Mouse (Mus musculus) kidney, postnatal 14 days (tissue): ENCODE measurements around the gene Ccdc38.

Experiments used
- DNase-seq: peaks from one replicate; pipeline ENCODE4 v3.0.0; 2022; ENCODE audit warnings: mixed read lengths

Ccdc38 gene

DNA sequence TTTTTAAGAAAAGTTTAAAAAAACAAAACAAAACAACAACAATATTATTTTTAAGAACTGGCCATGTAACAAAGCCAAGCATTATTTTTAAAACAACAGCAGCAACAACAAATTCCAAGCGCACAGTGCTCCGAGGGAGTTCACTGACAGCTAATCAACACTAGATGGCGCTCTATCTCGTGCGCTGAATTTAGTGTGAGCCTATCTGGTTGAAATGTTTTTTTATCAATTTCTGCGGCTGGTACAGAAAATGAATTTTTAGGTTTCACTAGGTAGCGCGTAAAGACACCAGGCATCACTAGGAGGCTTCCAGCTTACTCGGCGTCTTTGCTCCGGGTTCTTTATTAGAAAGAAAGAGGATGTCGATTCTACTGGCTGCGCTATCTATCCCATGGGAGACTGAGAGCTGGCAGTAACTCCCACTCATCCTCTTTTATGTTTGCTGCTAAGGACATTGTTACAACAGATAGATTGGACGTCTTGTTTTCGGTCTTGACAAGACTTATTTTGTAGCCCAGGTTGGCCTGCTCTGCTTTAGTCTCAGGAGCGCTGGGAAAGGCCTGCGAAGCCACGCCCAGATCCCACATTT lies 71.1 kb downstream of the Ccdc38 start:
- peak; percentile 47 for DNase-seq

DNA sequence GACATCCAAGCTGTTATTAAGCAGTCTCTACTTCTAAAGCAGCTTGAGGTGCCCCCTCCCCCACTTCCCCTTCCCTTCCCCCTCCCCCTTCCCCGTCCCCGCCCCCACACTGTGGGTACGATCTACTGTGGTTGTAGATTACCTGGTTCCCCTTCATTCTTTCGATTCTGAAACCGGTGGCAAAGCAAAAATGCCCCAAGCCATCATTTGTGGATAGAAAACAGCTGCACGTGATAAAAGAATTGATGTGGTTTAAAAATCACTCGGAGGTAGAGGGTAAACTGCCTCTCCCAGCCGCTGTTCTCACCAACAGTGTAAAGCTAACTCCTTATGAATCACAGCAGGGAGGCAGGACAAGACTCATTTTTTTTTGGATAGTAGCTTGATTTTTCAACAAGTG lies 74.4 kb downstream of the Ccdc38 start:
- DNase-seq = no peak

DNA sequence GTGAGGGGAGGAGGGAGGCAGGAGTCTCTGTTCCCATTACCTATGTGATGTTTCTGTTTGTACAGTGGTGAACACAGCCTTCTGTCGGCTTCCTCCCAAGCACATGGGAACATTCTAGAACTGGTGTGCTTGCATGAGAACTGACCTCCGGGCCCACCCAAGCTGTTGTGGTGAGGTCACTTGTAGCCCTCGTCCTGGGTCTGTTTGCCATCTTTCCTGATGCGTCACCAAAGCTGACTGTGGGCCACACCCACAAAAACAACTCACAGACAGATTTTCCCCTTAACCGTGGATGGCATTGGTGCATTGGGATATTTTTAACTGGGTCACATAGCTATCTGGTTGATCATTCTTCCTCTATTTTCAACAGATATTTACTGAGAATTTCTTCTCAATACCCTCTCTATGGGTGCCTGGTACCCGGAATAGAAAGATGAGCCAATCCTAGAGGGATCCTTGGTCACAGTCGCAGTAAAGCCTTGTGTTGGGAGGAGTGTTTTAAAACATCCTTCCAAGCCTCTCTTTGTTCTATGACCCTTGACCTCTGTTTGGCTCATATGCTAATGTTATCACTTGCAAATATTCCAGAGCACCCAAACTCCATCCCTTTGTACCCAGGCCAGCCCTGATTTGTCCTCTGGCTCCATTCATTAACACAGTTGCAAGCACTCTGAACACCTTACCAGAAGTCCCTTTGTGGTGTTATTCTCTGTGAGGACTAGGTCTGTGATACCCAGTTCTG lies 80.2 kb downstream of the Ccdc38 start:
- no peak for DNase-seq

DNA sequence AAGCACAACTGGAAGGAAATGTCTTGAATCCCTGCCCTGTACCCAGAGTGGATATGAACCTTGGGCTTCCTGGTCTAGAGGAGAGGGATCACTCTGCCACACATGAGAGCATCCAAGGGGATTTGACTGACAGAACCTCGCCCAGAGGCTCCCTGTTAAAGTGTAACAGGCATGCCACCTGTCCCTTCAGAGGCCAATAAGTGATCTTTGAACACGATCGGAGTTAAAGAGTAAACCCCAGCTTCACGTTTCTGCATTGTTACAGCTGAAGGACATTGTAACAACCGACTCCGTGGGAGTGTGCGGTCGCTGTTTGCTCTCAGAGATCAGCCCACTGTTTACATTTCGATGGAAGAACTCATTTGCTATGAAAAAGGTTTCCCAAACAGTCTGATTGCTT lies 83.3 kb downstream of the Ccdc38 start:
- DNase-seq = peak; percentile 79

DNA sequence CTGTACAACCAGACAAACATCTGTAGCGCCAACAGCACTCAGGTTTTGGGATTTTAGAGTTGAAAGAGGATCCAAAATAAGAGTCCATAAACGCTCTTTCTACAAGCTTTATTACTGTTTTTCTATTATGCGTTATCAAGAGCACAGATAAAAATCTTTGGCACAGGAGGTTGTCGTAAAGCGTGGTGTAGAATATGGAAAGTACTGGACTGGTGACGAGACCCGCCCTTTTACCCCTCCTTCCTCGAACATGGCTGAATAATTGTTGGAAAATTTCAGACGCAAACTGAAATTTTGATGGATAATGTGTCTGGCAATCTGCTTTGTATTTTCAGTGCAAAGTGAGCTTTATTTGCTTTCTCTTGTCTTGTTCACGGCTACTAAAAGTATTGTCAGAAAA lies 83.7 kb downstream of the Ccdc38 start:
- no peak for DNase-seq

DNA sequence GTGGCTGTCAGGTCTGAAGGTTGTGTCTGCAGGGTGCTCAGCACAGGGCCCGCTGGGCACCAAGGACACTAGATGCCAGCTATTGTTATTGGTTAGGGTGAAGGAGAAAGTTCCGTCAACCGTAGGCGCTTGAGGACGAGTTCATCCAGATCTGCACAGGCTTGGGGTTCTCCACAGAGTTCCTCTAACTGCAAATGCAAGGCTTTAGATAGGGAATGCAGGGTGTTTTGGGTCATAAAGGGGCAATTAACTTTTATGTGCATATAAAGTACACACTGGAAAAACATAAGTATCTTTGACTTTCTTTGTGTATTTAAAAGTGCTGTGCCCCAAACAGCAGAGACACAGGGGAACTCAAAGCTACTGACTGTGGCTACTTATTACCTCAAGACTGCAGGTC lies 89.9 kb downstream of the Ccdc38 start:
- DNase-seq = no peak

DNA sequence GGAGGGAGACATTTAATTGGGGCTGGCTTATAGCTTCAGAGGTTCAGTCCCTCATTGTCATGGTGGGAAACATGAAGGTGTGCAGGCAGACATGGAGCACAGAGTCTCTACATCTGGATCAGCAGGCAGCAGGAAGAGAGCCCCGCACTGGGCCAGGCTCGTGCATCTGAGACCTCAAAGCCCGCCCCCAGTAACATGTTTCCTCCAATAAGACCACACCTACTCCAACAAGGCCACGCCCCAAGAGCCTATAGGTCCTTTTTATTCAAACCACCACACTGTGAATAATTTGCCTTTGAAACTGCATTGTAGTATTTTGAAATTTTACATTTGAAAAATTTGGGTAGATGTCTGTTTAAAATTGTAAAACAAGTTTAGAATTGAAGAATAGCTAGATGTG lies 91.7 kb downstream of the Ccdc38 start:
- DNase-seq = no peak

DNA sequence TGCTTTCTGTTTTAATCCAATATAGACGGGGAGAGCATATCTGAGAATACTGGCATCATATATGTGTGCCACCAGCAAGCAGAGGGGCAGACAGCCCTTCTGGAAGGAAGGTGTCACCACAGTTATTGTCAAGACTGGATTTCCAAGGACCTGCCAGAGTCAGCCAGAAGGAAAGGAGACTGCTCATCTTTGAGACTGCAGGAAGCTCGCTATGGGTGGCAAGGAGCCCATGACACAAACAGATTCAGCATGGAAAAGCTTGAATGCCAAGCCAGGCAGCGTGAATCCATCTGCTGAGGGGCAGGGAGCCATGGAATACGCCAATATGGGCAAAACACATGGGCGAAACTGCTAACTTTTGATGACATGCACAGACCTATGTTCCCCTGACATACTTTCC lies 93.1 kb downstream of the Ccdc38 start:
- no peak for DNase-seq
